Mouse (Mus musculus) MEL (cell line): Measurements from ENCODE around the gene Dcaf17. TPM values are rescaled to one million over a fixed set of nuclear protein-coding genes. Genes with fewer than 3 reads are reported as not detected.
A peak's percentile ranks its signal among the peaks of the same experiment; 100 is the strongest.

Experiments
- DNase-seq: peaks from one replicate; pipeline ENCODE4 v3.0.0; 2011; ENCODE audit warnings: low read depth, low spot score
- H3K27ac ChIP-seq: 2 replicates; pipeline ENCODE4 v1.5.1; 2012; ENCODE audit warnings: low read depth, mild to moderate bottlenecking, control low read depth, low read length, moderate library complexity; ENCODE audit not compliant: control insufficient read depth
- H3K27me3 ChIP-seq, 2 experiments: fragments of 150-350 bp in 1 of 2; sonication (generic) in 1 of 2; 2 replicates each; pipeline ENCODE4 v1.6.1; 2012; ENCODE audit warnings: low read length in 2 of 2, mild to moderate bottlenecking in 2 of 2, improper control_type of control experiment in 1 of 2, moderate library complexity in 1 of 2; ENCODE audit not compliant: insufficient read depth in 2 of 2, control insufficient read depth in 1 of 2
- H3K36me3 ChIP-seq, 2 experiments: 2 replicates each; pipeline ENCODE4 v1.6.1; 2012 to 2014; ENCODE audit warnings: low read length in 2 of 2, improper control_type of control experiment in 1 of 2, inconsistent platforms in 1 of 2, mild to moderate bottlenecking in 1 of 2; ENCODE audit not compliant: insufficient read depth in 2 of 2, control insufficient read depth in 1 of 2
- H3K4me1 ChIP-seq, 2 experiments: fragments of 150-350 bp in 1 of 2; sonication (generic) in 1 of 2; 2 replicates each; pipeline ENCODE4 v1.6.1; 2012; ENCODE audit warnings: low read length in 2 of 2, improper control_type of control experiment in 1 of 2, mild to moderate bottlenecking in 1 of 2; ENCODE audit not compliant: insufficient read depth in 2 of 2, control insufficient read depth in 1 of 2
- H3K4me3 ChIP-seq, 2 experiments: fragments of 150-350 bp in 1 of 2; sonication (generic) in 1 of 2; 2 replicates each; pipeline ENCODE4 v1.5.1; 2012; ENCODE audit warnings: low read depth in 2 of 2, low read length in 2 of 2, mild to moderate bottlenecking in 2 of 2, moderate library complexity in 2 of 2, control low read depth in 1 of 2, improper control_type of control experiment in 1 of 2; ENCODE audit not compliant: control insufficient read depth in 1 of 2, insufficient read depth in 1 of 2
- H3K79me2 ChIP-seq: 2 replicates; pipeline ENCODE4 v1.6.1; 2012; ENCODE audit warnings: mild to moderate bottlenecking, low read length, moderate library complexity; ENCODE audit not compliant: control insufficient read depth, poor library complexity, insufficient read depth
- H3K9ac ChIP-seq: 2 replicates; pipeline ENCODE4 v1.6.1; 2012; ENCODE audit warnings: low read depth, mild to moderate bottlenecking, control low read depth, low read length, moderate library complexity; ENCODE audit not compliant: control insufficient read depth, poor library complexity, severe bottlenecking
- H3K9me3 ChIP-seq: fragments of 150-350 bp; sonication (generic); replicated peaks from 2 replicates; pipeline ENCODE4 v1.6.1; 2012; ENCODE audit warnings: mild to moderate bottlenecking, low read length, improper control_type of control experiment, moderate library complexity; ENCODE audit not compliant: insufficient read depth
- CHD1 ChIP-seq: IDR thresholded peaks from 2 replicates; pipeline ENCODE4 v1.6.1; 2012; ENCODE audit warnings: low read depth, mild to moderate bottlenecking, inconsistent platforms, low read length, improper control_type of control experiment
- CHD2 ChIP-seq: IDR thresholded peaks from 2 replicates; pipeline ENCODE4 v1.6.1; 2011; ENCODE audit warnings: low read length, improper control_type of control experiment
- CTCF ChIP-seq, 3 experiments: IDR thresholded peaks in 2 of 3; conservative IDR thresholded peaks in 1 of 3; 2 replicates each; pipeline ENCODE4 v1.5.1; 2011 to 2012; ENCODE audit warnings: low read length in 3 of 3, low read depth in 2 of 3, mild to moderate bottlenecking in 2 of 3, improper control_type of control experiment in 1 of 3, inconsistent platforms in 1 of 3, mixed read lengths in 1 of 3, moderate library complexity in 1 of 3; ENCODE audit not compliant: control insufficient read depth in 1 of 3, insufficient read depth in 1 of 3, poor library complexity in 1 of 3, severe bottlenecking in 1 of 3
- E2F4 ChIP-seq: IDR thresholded peaks from 2 replicates; pipeline ENCODE4 v1.6.1; 2011; ENCODE audit warnings: low read depth, low read length, improper control_type of control experiment, borderline replicate concordance
- ELF1 ChIP-seq: IDR thresholded peaks from 2 replicates; pipeline ENCODE4 v1.6.1; 2014; ENCODE audit warnings: low read depth, mild to moderate bottlenecking, inconsistent platforms, low read length, improper control_type of control experiment, moderate library complexity
- EP300 ChIP-seq, 2 experiments: IDR thresholded peaks; 2 replicates each; pipeline ENCODE4 v1.6.1; 2011; ENCODE audit warnings: improper control_type of control experiment in 2 of 2, low read length in 2 of 2, low read depth in 1 of 2, mild to moderate bottlenecking in 1 of 2
- GABPA ChIP-seq: IDR thresholded peaks from 2 replicates; pipeline ENCODE4 v1.6.1; 2012; ENCODE audit warnings: low read depth, mild to moderate bottlenecking, inconsistent platforms, low read length, improper control_type of control experiment, moderate library complexity
- GATA1 ChIP-seq: IDR thresholded peaks from 2 replicates; pipeline ENCODE4 v1.6.1; 2011; ENCODE audit warnings: low read depth, low read length, improper control_type of control experiment
- HCFC1 ChIP-seq: IDR thresholded peaks from 2 replicates; pipeline ENCODE4 v1.6.1; 2012; ENCODE audit warnings: low read depth, mild to moderate bottlenecking, inconsistent platforms, low read length, improper control_type of control experiment, moderate library complexity
- JUND ChIP-seq: IDR thresholded peaks from 2 replicates; pipeline ENCODE4 v1.6.1; 2011; ENCODE audit warnings: low read depth, mild to moderate bottlenecking, improper control_type of control experiment, low read length
- KAT2A ChIP-seq: conservative IDR thresholded peaks from 2 replicates; pipeline ENCODE4 v1.6.1; 2012; ENCODE audit warnings: low read depth, low read length, improper control_type of control experiment, inconsistent platforms
- MAFK ChIP-seq: IDR thresholded peaks from 2 replicates; pipeline ENCODE4 v1.6.1; 2011; ENCODE audit warnings: low read depth, mild to moderate bottlenecking, low read length, improper control_type of control experiment, borderline replicate concordance
- MAX ChIP-seq: IDR thresholded peaks from 2 replicates; pipeline ENCODE4 v1.6.1; 2011; ENCODE audit warnings: low read length, improper control_type of control experiment
- MEF2A ChIP-seq: IDR thresholded peaks from 2 replicates; pipeline ENCODE4 v1.6.1; 2014; ENCODE audit warnings: low read depth, mild to moderate bottlenecking, inconsistent platforms, low read length, improper control_type of control experiment; ENCODE audit not compliant: poor library complexity, insufficient replicate concordance, severe bottlenecking; ENCODE audit errors: extremely low read depth
- MXI1 ChIP-seq: IDR thresholded peaks from 2 replicates; pipeline ENCODE4 v1.6.1; 2011; ENCODE audit warnings: mild to moderate bottlenecking, low read depth, low read length, improper control_type of control experiment
- MYB ChIP-seq: IDR thresholded peaks from 2 replicates; pipeline ENCODE4 v1.6.1; 2011; ENCODE audit warnings: mild to moderate bottlenecking, low read depth, low read length, improper control_type of control experiment
- MYC ChIP-seq: IDR thresholded peaks from 2 replicates; pipeline ENCODE4 v1.6.1; 2011; ENCODE audit warnings: low read depth, mild to moderate bottlenecking, low read length, improper control_type of control experiment, moderate library complexity
- NELFE ChIP-seq: IDR thresholded peaks from 2 replicates; pipeline ENCODE4 v1.6.1; 2011; ENCODE audit warnings: low read depth, low read length, improper control_type of control experiment
- POLR2A ChIP-seq, 2 experiments: IDR thresholded peaks; 2 replicates each; pipeline ENCODE4 v1.6.1; 2011 to 2012; ENCODE audit warnings: low read length in 2 of 2, mild to moderate bottlenecking in 2 of 2, control low read depth in 1 of 2, improper control_type of control experiment in 1 of 2, low read depth in 1 of 2, moderate library complexity in 1 of 2; ENCODE audit not compliant: control insufficient read depth in 1 of 2, insufficient read depth in 1 of 2, poor library complexity in 1 of 2
- POLR2AphosphoS2 ChIP-seq: IDR thresholded peaks from 2 replicates; pipeline ENCODE4 v1.6.1; 2011; ENCODE audit warnings: low read length, improper control_type of control experiment
- POLR2AphosphoS5 ChIP-seq: IDR thresholded peaks from 2 replicates; pipeline ENCODE4 v1.6.1; 2012; ENCODE audit warnings: low read depth, borderline replicate concordance, mild to moderate bottlenecking, inconsistent platforms, low read length, moderate library complexity, mixed read lengths
- RCOR1 ChIP-seq: IDR thresholded peaks from 2 replicates; pipeline ENCODE4 v1.6.1; 2012; ENCODE audit warnings: low read depth, mild to moderate bottlenecking, inconsistent platforms, low read length, improper control_type of control experiment
- SIN3A ChIP-seq: IDR thresholded peaks from 2 replicates; pipeline ENCODE4 v1.6.1; 2012; ENCODE audit warnings: low read length, improper control_type of control experiment, inconsistent platforms
- TAL1 ChIP-seq: IDR thresholded peaks from 2 replicates; pipeline ENCODE4 v1.6.1; 2012; ENCODE audit warnings: mild to moderate bottlenecking, inconsistent platforms, low read length, moderate library complexity, mixed read lengths
- TBP ChIP-seq: IDR thresholded peaks from 2 replicates; pipeline ENCODE4 v1.8.0; 2011; ENCODE audit warnings: low read depth, low read length, improper control_type of control experiment
- TCF12 ChIP-seq: IDR thresholded peaks from 2 replicates; pipeline ENCODE4 v1.6.1; 2014; ENCODE audit warnings: low read depth, mild to moderate bottlenecking, inconsistent platforms, low read length, improper control_type of control experiment, moderate library complexity
- USF1 ChIP-seq: IDR thresholded peaks from 2 replicates; pipeline ENCODE4 v1.6.1; 2014; ENCODE audit warnings: low read depth, mild to moderate bottlenecking, inconsistent platforms, low read length, improper control_type of control experiment, moderate library complexity
- ZC3H11A ChIP-seq: IDR thresholded peaks from 2 replicates; pipeline ENCODE4 v1.6.1; 2012; ENCODE audit warnings: low read depth, mild to moderate bottlenecking, inconsistent platforms, low read length, improper control_type of control experiment
- ZKSCAN1 ChIP-seq: IDR thresholded peaks from 2 replicates; pipeline ENCODE4 v1.6.1; 2012; ENCODE audit warnings: low read depth, mild to moderate bottlenecking, inconsistent platforms, low read length, improper control_type of control experiment, moderate library complexity
- polyA plus RNA-seq, 2 experiments: library from polyadenylated mRNA; stranded (reverse) in 1 of 2; unstranded in 1 of 2; fragments of >175 nt in 1 of 2; fragments of >200 nt in 1 of 2; gene quantifications; 2 replicates each; pipeline versions ENCODE4 v1.2.1 to v1.2.4; 2012; ENCODE audit warnings: low replicate concordance in 2 of 2, low read depth in 1 of 2; ENCODE audit not compliant: insufficient read length in 2 of 2, insufficient read depth in 1 of 2, missing spikeins in 1 of 2
- total RNA-seq: library from RNA; depleted of rRNA; stranded (reverse); fragments of 300-350 nt; gene quantifications from 2 replicates; pipeline ENCODE4 v1.2.3, GENCODE M21; 2012

Dcaf17 gene
- total and polyA plus RNA-seq, 3 experiments = 15.1 to 16.3 TPM; not detected in 1

DNA sequence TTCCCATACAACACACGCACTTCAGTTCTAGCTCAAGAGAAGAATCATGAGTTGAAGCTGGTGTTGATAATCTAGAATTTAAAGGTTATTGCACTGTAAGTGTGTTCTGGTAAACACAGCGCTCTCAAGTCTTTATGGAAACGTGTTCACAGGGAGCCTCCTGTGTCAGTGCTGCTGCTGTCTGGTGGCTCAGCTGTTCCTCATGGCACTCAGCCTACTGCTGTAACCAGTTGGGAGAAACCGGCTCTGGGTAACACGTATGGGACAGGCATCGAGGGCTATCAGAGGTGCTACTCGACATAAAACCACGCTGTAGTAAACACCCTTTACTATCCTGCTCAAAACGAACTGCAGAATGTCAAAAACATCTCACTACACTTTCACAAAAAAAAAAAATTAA lies 35.9 kb upstream of the Dcaf17 start:
- H3K4me1 ChIP-seq = peaks cover 0 to 5% of the 10 kb centered on the region in 2 experiments; a peak in 2 of 4 replicates
- no peak overlapping the region for H3K4me3 ChIP-seq
- peaks cover 4% of the 10 kb centered on the region; the same call in 1 of the 2 replicates for H3K79me2 ChIP-seq
- DNase-seq = no peak
- H3K27me3 ChIP-seq = no peaks in the 10 kb centered on the region
- H3K36me3 ChIP-seq = peaks cover 0 to 5% of the 10 kb centered on the region in 2 experiments; a peak in 2 of 4 replicates
- no peak overlapping the region for H3K9ac ChIP-seq
- no peak overlapping the region for H3K27ac ChIP-seq
- TF ChIP-seq POLR2AphosphoS2 = no peak
- no peak for TF ChIP-seq HCFC1
- no peak for TF ChIP-seq TAL1
- TF ChIP-seq ZC3H11A = no peak
- TF ChIP-seq ELF1 = no peak
- no peak for TF ChIP-seq E2F4
- no peak for TF ChIP-seq GABPA
- TF ChIP-seq CTCF (IDR thresholded peaks at IDR 0.05 in 2 of 3, conservative IDR thresholded peaks at IDR 0.05 in 1 of 3; ENCODE audit: control insufficient read depth in 1 of 3, insufficient read depth in 1 of 3, low read depth in 2 of 3, low read length in 3 of 3, poor library complexity in 1 of 3, severe bottlenecking in 1 of 3) = no peak
- TF ChIP-seq, all 39 proteins: peak for 0
- H3K9me3 ChIP-seq = no peaks in the 10 kb centered on the region

DNA sequence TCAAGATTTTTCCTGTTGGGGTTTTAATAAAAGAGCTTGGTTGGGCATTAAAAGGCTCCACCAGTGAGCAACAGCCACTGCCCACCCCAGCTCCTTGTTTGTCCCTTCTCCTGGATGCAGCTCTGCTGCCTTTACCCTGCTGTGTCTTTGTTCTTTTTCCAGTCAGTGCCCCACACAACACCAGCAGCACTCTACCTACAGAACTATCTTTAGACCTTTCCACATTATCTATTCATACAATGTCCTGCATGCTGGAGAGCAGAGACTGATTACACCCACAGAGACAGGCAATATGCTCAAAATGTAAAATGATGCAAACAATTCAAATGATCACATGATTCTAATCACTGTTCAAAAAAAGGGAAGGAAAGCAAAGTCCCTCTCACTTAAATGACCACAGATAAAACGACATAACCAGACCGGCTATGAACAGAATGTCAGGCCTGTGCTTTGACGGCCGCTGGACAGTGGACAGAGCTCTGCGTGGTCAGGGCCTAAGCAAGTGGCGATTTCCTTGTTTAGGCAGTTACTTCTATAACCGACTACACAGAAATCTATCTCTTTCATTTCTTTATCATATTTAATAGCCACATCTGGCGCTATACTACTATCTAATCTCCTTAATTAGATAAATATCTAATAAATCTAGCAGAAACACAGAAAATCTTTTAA lies 35.3 kb upstream of the Dcaf17 start:
- H3K27me3 ChIP-seq = no peaks in the 10 kb centered on the region
- H3K9me3 ChIP-seq = no peaks in the 10 kb centered on the region
- no peak overlapping the region for H3K27ac ChIP-seq
- DNase-seq = peak; percentile 24
- peaks cover 0 to 5% of the 10 kb centered on the region in 2 experiments; a peak in 2 of 4 replicates for H3K36me3 ChIP-seq
- peaks cover 0 to 5% of the 10 kb centered on the region in 2 experiments; a peak in 2 of 4 replicates for H3K4me1 ChIP-seq
- H3K79me2 ChIP-seq = peaks cover 4% of the 10 kb centered on the region; the same call in 1 of the 2 replicates
- no peak overlapping the region for H3K9ac ChIP-seq
- H3K4me3 ChIP-seq = no peak overlapping the region
- TF ChIP-seq POLR2AphosphoS5 (no peak), MEF2A (no peak), TBP (no peak), CHD1 (no peak), JUND (no peak), TCF12 (no peak), CTCF (IDR thresholded peaks at IDR 0.05 in 2 of 3, conservative IDR thresholded peaks at IDR 0.05 in 1 of 3; ENCODE audit: control insufficient read depth in 1 of 3, insufficient read depth in 1 of 3, low read depth in 2 of 3, low read length in 3 of 3, poor library complexity in 1 of 3, severe bottlenecking in 1 of 3) (no peak), E2F4 (no peak), GATA1 (peak; percentile 39; the same call in 1 of the 2 replicates), EP300 (IDR thresholded peaks at IDR 0.05; ENCODE audit: low read depth in 1 of 2, low read length in 2 of 2) (peak; percentile 25 to 44; a peak in 1 of 4 replicates), POLR2AphosphoS2 (no peak), GABPA (no peak), MAFK (no peak), ZKSCAN1 (no peak), CHD2 (no peak), MYB (no peak), ZC3H11A (no peak), ELF1 (no peak), KAT2A (no peak), NELFE (no peak), MAX (no peak), USF1 (peak; percentile 68; the same call in 1 of the 2 replicates), RCOR1 (peak; percentile 36; the same call in 1 of the 2 replicates), MYC (no peak), POLR2A (IDR thresholded peaks at IDR 0.05; ENCODE audit: control insufficient read depth in 1 of 2, insufficient read depth in 1 of 2, low read depth in 1 of 2, low read length in 2 of 2, poor library complexity in 1 of 2) (no peak), MXI1 (no peak), SIN3A (no peak; the same call in 1 of the 2 replicates)
